In the genomic region with DNA sequence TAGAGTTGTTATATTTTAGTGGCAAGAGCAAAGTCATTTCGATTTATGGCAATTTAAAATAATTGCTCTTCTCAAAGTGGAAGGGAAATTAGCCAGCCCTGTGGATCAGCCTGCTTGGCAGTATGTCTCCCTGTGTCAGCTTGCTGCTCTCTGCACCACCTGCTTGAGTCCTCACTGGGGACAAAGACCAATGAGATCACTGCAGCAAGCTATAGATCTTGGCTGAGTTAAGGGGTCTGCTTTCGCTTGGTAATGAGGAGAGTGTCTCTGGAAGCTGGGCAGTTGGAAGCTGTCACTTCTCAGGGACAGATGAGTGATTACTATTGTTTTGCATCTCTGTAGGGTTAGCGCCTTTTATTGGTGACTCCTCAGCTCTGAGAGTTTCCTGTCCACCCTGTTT, we compare ENCODE assay signal across 13 mouse cellular contexts. TPM values are rescaled to one million over a fixed set of nuclear protein-coding genes. Genes with fewer than 3 reads are reported as not detected.
DNase-seq lines count a peak whose midpoint lies in the region; ATAC-seq and TF ChIP-seq lines count a peak whose summit lies in the region.
"Had no signal": no experiment of that assay in that cellular context is flagged by ENCODE, and none has a peak within 500 bp of the region (broad histone marks: within the 10 kb centered on the region; RNA-seq: fewer than 3 reads in every experiment).

No protein-coding gene starts in this region.

- no peaks in the 10 kb centered on the region for H3K36me3 ChIP-seq in midbrain, embryonic 11.5 days (ENCODE audit: control insufficient read depth, insufficient read depth, low read length)
- no peaks in the 10 kb centered on the region for H3K36me3 ChIP-seq in midbrain, embryonic 16.5 days (ENCODE audit: control insufficient read depth, insufficient read depth, low read length)
- H3K36me3 ChIP-seq in hindbrain, embryonic 14.5 days (replicated peaks; ENCODE audit: control insufficient read depth, insufficient read depth), result no peaks in the 10 kb centered on the region
- H3K36me3 ChIP-seq: heart, embryonic 10.5 days had no signal

- no peak overlapping the region for H3K27ac ChIP-seq in midbrain, embryonic 11.5 days (ENCODE audit: low read depth, low read length)
- no peak overlapping the region for H3K27ac ChIP-seq in midbrain, embryonic 16.5 days (ENCODE audit: low read length)
- no peak overlapping the region for H3K27ac ChIP-seq in hindbrain, embryonic 14.5 days
- H3K27ac ChIP-seq: heart, embryonic 10.5 days had no signal

- no peak for TF ChIP-seq CTCF in lung, adult 2 months (IDR thresholded peaks at IDR 0.05; ENCODE audit: insufficient read depth, low read length)

- no peaks in the 10 kb centered on the region for H3K27me3 ChIP-seq in midbrain, embryonic 11.5 days (ENCODE audit: control insufficient read depth, insufficient read depth, low read length)
- H3K27me3 ChIP-seq in midbrain, embryonic 16.5 days (ENCODE audit: control insufficient read depth, insufficient read depth, low read depth, low read length), result no peaks in the 10 kb centered on the region; the same call in 1 of the 2 replicates
- no peaks in the 10 kb centered on the region for H3K27me3 ChIP-seq in hindbrain, embryonic 14.5 days (ENCODE audit: control insufficient read depth, insufficient read depth, low read length)

- H3K9me3 ChIP-seq in midbrain, embryonic 11.5 days (ENCODE audit: control insufficient read depth, low read length), result no peaks in the 10 kb centered on the region
- H3K9me3 ChIP-seq in midbrain, embryonic 16.5 days (replicated peaks; ENCODE audit: control insufficient read depth, low read length, poor library complexity, severe bottlenecking), result no peaks in the 10 kb centered on the region
- H3K9me3 ChIP-seq in hindbrain, embryonic 14.5 days (ENCODE audit: control insufficient read depth, low read length), result no peaks in the 10 kb centered on the region
- H3K9me3 ChIP-seq: heart, embryonic 10.5 days had no signal

- TF ChIP-seq POLR2A in lung, adult 2 months (IDR thresholded peaks at IDR 0.05; ENCODE audit: borderline replicate concordance, extremely low read depth, low read depth, low read length), result no peak

- H3K4me1 ChIP-seq in midbrain, embryonic 11.5 days (ENCODE audit: control insufficient read depth, insufficient read depth, low read length), result no peaks in the 10 kb centered on the region
- H3K4me1 ChIP-seq in midbrain, embryonic 16.5 days (ENCODE audit: control insufficient read depth, insufficient read depth, low read length), result peaks cover 15% of the 10 kb centered on the region
- peaks cover 24% of the 10 kb centered on the region for H3K4me1 ChIP-seq in hindbrain, embryonic 14.5 days (replicated peaks; ENCODE audit: control insufficient read depth, insufficient read depth, low read length)
- no peaks in the 10 kb centered on the region for H3K4me1 ChIP-seq in lung, adult 2 months (ENCODE audit: control insufficient read depth, insufficient read depth, low read length)

- H3K4me3 ChIP-seq in midbrain, embryonic 11.5 days (ENCODE audit: low read depth, low read length), result no peak overlapping the region
- no peak overlapping the region for H3K4me3 ChIP-seq in midbrain, embryonic 16.5 days (ENCODE audit: low read depth, low read length)
- no peak overlapping the region for H3K4me3 ChIP-seq in hindbrain, embryonic 14.5 days (replicated peaks; ENCODE audit: low read length)
- no peak overlapping the region for H3K4me3 ChIP-seq in lung, adult 2 months (replicated peaks; ENCODE audit: extremely low read depth, low read depth, low read length)
- H3K4me3 ChIP-seq: heart, embryonic 10.5 days had no signal

- WGBS in midbrain, embryonic 11.5 days, result 31% methylated on average over 3 of the region's 3 CpGs
- 27% methylated on average over 3 of the region's 3 CpGs for WGBS in midbrain, embryonic 16.5 days
- WGBS in hindbrain, embryonic 14.5 days, result 10% methylated on average over 3 of the region's 3 CpGs
- WGBS in lung, adult 2 months, result 41% methylated on average over 3 of the region's 3 CpGs

- peak; percentile 51 for ATAC-seq in midbrain, embryonic 11.5 days (ENCODE audit: low FRiP score)
- ATAC-seq in midbrain, embryonic 16.5 days, result no peak; the same call in 1 of the 2 replicates
- peak; percentile 51; the same call in 1 of the 2 replicates for ATAC-seq in hindbrain, embryonic 14.5 days (ENCODE audit: low FRiP score)

- H3K4me2 ChIP-seq in midbrain, embryonic 11.5 days, result no peak overlapping the region
- no peak overlapping the region for H3K4me2 ChIP-seq in midbrain, embryonic 16.5 days (ENCODE audit: low read length)
- H3K4me2 ChIP-seq in hindbrain, embryonic 14.5 days (replicated peaks), result no peak overlapping the region

- DNase-seq in midbrain, embryonic 11.5 days (ENCODE audit: low spot score, missing footprints), result no peak
- no peak for DNase-seq in hindbrain, embryonic 14.5 days (ENCODE audit: low spot score)
- peak; percentile 34 for DNase-seq in neural tube, embryonic 10.5 days (ENCODE audit: extremely low spot score, low spot score)
- DNase-seq in kidney, adult 8-10 months, result no peak
- no peak for DNase-seq in lung, adult 2 months
- DNase-seq in left cerebral cortex, postnatal 25 days (ENCODE audit: low spot score in 2 of 2), result no peak
- DNase-seq: adrenal gland, postnatal 36 days; cerebellum, adult 11 months had no signal

- intact Hi-C loops in left cerebral cortex, postnatal 25 days (cut with DNase I), result no loop called here

- H3K9ac ChIP-seq in midbrain, embryonic 11.5 days (ENCODE audit: low read length), result no peak overlapping the region
- H3K9ac ChIP-seq in midbrain, embryonic 16.5 days (ENCODE audit: low read depth, low read length), result no peak overlapping the region
- no peak overlapping the region for H3K9ac ChIP-seq in hindbrain, embryonic 14.5 days

RNA-seq across cellular contexts. Expression of gene Dchs2, which starts 14.9 kb away (rescaled TPM):
- 0.19 and 0.46 TPM in 2 replicates for polyA plus RNA-seq in midbrain, embryonic 11.5 days (2014; fragmentation: Nextera tagmentation; extraction: Ambion mirVana)
- 0.69 and 0.75 TPM in 2 replicates for polyA plus RNA-seq in midbrain, embryonic 16.5 days (2015; fragmentation: Nextera tagmentation; extraction: Ambion mirVana)
- polyA plus RNA-seq in hindbrain, embryonic 14.5 days (2014; fragmentation: Nextera tagmentation; extraction: Ambion mirVana), result 2.1 and 2.3 TPM in 2 replicates
- 0.24 and 0.38 TPM in 2 replicates for polyA plus RNA-seq in lung, adult 2 months (2012; rRNA removed)
- total RNA-seq in left cerebral cortex, postnatal 25 days (2021), result 1 to 10 TPM; 2.2 to 4.7 TPM
- total RNA-seq: common myeloid progenitor, adult 5-6 weeks; hematopoietic stem cell, adult 5-6 weeks; monocyte, adult 5-6 weeks had no signal

RNA-seq across cellular contexts. Expression of gene Plrg1, which starts 57.5 kb away (rescaled TPM):
- polyA plus RNA-seq in midbrain, embryonic 11.5 days (2014; fragmentation: Nextera tagmentation; extraction: Ambion mirVana), result 142 and 144 TPM in 2 replicates
- polyA plus RNA-seq in midbrain, embryonic 16.5 days (2015; fragmentation: Nextera tagmentation; extraction: Ambion mirVana), result 100 and 102 TPM in 2 replicates
- 99.6 and 108 TPM in 2 replicates for polyA plus RNA-seq in hindbrain, embryonic 14.5 days (2014; fragmentation: Nextera tagmentation; extraction: Ambion mirVana)
- 29.6 and 41.1 TPM in 2 replicates for polyA plus RNA-seq in lung, adult 2 months (2012; rRNA removed)
- 10 to 100 TPM; 38.6 to 41.9 TPM for total RNA-seq in left cerebral cortex, postnatal 25 days (2021)
